Mouse (Mus musculus): ENCODE results near the gene Corin. TPM values are rescaled to one million over a fixed set of nuclear protein-coding genes. Genes with fewer than 3 reads are reported as not detected.
A peak's percentile ranks its signal among the peaks of the same experiment; 100 is the strongest.

The Corin gene
- total RNA-seq, 2 experiments from 2014 or later = 0.16 TPM; not detected in 1

GRCm38 (mm10) chr5:72331217-72331616, 173.1 kb downstream of the Corin start:
- DNase-seq (ENCODE audit: low spot score in 2 of 2) = no peak

GRCm38 (mm10) chr5:72330648-72331047, 173.6 kb downstream of the Corin start:
- no peak for DNase-seq (ENCODE audit: low spot score in 2 of 2)

DNA sequence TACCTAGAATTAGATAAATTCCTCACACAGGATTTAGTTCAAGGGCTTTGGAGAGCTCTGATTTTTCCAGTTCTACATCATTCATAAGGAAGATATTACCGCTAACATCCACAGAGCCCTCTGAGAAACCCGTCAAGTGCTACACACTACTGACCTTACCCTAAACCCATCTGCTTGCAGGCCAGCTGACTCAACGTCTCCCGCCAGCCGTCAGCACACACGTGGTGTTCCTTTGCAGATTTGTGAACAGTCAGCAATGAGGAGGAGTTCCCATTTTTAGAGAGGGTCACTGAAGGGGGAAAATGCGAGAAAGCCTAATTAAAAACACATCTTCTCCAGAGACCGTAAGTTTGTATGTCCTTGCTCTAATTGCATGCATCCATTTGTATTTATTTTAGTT, 174.8 kb downstream of the Corin start:
- DNase-seq (ENCODE audit: low spot score in 2 of 2) = no peak

DNA sequence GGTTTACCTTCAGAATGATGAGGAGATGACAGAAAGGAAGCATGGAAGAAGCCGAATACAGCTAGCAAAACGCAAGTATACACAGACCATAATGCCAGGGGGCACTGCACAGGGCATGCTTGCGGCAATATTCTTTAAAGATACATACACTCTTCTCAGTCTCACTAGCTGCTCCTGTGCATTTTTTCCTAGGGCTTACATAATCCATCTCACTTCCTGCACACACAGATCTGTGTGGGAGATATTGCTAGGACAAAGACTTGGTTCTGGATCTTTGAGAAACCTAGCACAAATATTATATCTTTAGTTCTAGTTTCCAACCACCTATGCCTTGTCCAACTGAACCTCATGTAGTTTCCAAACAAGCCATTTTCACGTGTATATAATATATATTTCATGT, 189.0 kb downstream of the Corin start:
- no peak for DNase-seq (ENCODE audit: low spot score in 2 of 2)

GRCm38 (mm10) chr5:72298418-72299104, 205.7 kb downstream of the Corin start:
- DNase-seq (ENCODE audit: low spot score in 2 of 2) = no peak

- DNase-seq (ENCODE audit: low spot score in 2 of 2) = no peak
Measured at GRCm38 (mm10) chr5:72285077-72285476, 219.2 kb downstream of the Corin start.

DNA sequence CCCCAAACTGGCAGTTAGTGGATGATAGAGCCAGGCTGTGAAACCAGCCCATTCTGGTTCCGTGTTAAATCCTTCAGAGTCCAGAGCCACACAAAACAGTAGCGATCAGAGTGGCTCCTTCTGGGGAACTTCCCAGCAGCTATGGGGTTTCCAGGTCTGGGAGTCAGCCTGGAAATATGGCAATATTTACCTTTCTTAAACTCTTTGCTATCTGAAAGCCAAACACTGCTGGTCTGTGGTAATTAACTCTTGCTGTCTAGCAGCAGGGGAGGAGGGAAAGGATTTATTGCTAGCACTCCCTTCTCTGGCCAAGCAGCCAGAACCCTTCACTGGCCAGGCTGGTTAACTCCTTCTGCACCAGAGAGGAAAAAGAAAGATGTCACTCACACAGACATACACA, 221.4 kb downstream of the Corin start:
- no peak for DNase-seq (ENCODE audit: low spot score in 2 of 2)

GRCm38 (mm10) chr5:72269652-72270051, 234.6 kb downstream of the Corin start:
- peak in 1 of 2 experiments; percentile 10 for DNase-seq (ENCODE audit: low spot score in 2 of 2)

DNA sequence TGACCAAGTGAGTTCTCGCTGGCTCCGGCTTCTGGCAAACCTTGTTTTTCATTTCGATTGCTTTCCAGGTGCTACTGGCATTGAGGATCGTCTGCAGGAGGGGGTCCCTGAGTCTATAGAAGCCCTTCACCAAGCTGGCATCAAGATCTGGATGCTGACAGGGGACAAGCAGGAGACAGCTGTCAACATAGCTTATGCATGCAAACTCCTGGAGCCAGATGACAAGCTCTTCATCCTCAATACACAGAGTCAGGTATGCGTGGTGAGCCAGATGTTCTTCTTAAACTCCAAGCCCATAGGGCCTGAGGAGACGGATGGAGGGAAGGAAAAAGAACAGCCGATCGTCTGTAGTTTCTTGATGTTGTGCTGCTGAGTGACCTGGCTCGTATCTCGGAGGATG, 235.1 kb downstream of the Corin start:
- no peak for DNase-seq (ENCODE audit: low spot score in 2 of 2)

DNA sequence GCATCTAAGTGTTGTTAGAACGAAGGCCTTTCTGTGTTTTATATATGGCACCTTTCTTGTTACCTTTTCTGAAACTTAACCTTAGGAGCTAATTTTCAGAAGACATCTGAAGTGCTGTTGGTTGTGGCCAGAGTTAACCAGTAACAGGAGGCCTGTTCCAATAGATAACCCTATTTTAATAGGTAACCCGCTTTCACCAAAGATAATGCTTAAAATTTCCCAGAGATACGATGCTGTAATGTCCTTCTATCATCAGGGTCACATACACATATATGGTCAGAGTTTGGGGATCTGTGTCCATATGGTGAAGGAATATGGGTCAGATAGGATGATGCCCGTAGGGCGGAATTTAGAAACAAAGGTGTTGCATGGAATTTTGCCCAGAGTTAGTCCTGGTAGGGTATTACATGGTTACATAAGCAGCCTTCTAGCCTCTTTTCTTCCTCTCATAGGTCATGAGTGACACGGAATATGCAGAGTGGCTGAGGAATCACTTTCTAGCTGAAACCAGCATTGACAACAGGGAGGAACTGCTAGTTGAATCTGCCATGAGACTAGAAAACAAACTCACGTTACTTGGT, 237.2 kb downstream of the Corin start:
- DNase-seq (ENCODE audit: low spot score in 2 of 2) = no peak

GRCm38 (mm10) chr5:72264195-72264751, 240.0 kb downstream of the Corin start:
- DNase-seq (ENCODE audit: low spot score in 2 of 2) = no peak

DNA sequence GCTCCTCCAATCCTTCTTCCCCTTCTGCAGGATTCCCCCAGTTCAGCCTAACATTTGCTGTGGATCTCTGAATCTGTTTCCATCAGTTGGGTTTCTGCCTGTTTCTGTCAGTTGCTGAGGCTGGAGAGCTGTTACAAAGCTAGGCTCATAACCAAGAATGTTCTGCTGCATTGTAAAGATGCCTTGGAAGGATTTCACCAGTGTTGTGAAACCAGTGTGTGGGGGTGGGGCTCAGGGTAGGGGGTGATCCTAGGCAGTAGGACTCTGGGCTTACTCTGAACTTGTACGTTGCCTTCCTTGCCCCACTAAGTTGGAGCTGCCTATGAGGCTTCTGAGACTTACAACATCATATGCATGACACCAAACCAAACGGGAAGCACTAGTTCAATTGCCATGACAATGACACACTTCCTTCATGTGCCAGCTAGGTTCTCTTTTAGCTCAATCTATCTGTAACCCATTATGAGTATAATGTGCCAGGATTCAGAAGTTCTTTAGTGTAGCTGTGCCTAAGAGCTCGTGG, 242.4 kb downstream of the Corin start:
- DNase-seq (ENCODE audit: low spot score in 2 of 2) = no peak

GRCm38 (mm10) chr5:72259298-72259621, 245.0 kb downstream of the Corin start:
- no peak for DNase-seq (ENCODE audit: low spot score in 2 of 2)

DNA sequence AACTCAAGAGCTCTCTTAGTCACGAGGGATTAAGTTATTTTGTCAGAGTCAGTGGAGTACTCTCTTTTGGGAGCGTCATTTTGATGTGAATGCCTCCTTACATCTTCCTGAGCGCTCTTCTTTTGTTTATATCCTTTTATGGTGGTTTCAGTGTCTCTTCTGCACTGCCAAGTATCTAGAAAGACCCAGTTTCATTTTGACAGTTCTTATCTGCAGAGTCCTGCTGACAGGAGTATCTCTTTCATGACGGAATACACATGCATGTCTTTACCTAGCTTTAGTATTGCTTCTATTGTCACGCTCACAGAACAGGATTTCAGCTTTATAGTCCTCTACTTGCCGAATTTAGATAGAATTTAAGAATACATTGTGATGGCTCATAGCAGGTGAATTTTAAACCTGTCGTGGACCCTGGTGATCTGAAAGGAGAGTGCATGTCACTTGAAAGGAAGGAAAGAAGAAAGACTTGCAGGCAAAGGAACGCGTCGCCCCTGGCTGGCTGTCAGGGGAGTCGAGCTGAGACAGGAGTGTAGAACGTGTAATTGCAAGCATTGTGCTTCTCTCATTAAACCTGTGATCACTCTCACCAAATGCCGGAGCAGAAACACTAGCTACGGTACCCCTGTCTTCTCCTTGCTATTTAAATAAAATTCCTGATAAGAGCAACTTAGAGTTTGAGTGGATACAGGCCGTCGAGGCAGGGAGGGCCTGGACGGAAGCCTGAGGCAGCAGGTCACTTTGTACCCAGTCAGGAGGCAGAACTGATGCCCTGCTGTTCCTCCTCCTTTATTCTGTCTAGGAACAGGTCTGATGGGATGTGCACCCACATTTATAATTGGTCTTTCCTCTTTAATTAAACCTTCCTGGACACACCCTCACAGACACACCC, 245.6 kb downstream of the Corin start:
- no peak for DNase-seq (ENCODE audit: low spot score in 2 of 2)

DNA sequence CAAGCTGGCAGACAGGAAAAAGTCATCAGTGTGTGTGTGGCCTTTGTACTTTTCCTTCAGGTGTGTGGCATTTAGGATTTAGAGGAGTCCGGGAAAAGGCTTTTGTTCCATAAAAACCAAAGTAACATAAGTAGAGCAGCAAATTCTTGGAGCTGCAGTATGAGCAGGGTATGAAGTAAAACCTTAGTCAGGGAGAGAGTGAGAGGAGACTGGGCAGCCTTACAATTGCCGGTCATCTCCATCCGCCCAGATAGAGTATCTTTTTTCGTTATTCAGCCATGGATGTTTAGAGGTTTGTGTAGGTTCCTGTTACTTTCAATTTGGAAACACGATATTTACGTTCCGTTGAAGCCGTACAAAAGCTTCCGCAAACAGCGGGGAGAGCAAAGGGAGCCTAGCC, 247.2 kb downstream of the Corin start:
- DNase-seq (ENCODE audit: low spot score in 2 of 2) = no peak

DNA sequence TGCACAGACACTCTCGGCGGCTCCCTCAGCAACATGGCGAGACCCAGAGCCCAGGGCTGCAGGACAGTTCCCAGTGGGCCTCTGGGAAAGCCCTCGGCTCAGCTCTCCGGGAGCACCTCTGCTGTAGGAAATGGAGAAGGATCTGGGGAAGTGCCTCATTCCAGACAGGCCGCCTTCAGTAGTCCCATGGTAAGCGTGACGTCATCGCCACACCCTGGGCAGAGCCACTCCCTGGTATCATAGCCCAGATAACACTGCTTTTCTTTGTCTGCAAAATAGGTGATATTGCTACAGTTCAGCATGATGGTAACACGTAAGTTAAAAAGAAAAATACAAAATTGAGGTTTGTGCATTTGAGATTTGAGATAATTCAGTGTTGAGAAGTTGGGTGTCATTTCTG, 249.3 kb downstream of the Corin start:
- DNase-seq (ENCODE audit: low spot score in 2 of 2) = no peak

DNA sequence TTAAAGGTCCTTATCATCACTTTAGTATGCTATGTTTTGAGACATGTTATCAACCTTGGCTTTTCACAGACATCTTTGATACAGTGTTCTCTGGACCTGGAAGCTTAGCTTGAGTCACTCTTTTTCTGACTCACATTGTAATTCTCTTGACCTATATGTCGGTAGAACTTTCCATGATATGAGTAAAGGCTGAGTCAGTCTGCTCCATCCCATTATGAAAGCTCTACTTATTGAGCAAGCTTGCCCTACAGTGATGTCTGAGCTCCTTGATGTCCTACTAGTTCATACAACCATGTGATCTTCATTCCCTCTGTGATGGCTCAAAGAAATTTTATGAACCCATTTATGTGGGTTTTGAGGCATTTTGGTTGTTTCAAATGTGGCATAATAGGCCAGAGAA, 254.1 kb downstream of the Corin start:
- DNase-seq (ENCODE audit: low spot score in 2 of 2) = no peak

All from adrenal gland, adult 18-20 months (tissue).